Mouse (Mus musculus): Measurements from ENCODE around the gene Ripor2.

GRCm38 (mm10) chr13:24747823-24748222 is 165.8 kb downstream of the Ripor2 start:
- TF ChIP-seq POLR2A (IDR thresholded peaks at IDR 0.05; ENCODE audit: borderline replicate concordance, control insufficient read depth, low read depth, low read length) (no peak), CTCF (IDR thresholded peaks at IDR 0.05; ENCODE audit: control insufficient read depth, insufficient read depth, low read length) (no peak)

All from bone marrow, adult 2 months (tissue).